Mouse (Mus musculus) neural tube, embryonic 12.5 days (tissue): ENCODE measurements around the gene Ttll7. TPM values are rescaled to one million over a fixed set of nuclear protein-coding genes. Genes with fewer than 3 reads are reported as not detected.
A peak's percentile ranks its signal among the peaks of the same experiment; 100 is the strongest.

Experiments
- ATAC-seq: fragments of 200-750 bp; cut with Nextera tagmentation; 2 replicates; pipeline ENCODE4 v1.8.0; 2017; ENCODE audit warnings: low read depth, mild to moderate bottlenecking, moderate TSS enrichment, moderate library complexity; ENCODE audit not compliant: low FRiP score
- H3K27ac ChIP-seq: fragments of 300-500 bp; sonication (generic); 2 replicates; pipeline ENCODE4 v1.5.1; 2016
- H3K27me3 ChIP-seq: fragments of 300-500 bp; sonication (generic); replicated peaks from 2 replicates; pipeline ENCODE4 v1.6.1; 2016; ENCODE audit warnings: mild to moderate bottlenecking
- H3K36me3 ChIP-seq: fragments of 300-500 bp; sonication (generic); 2 replicates; pipeline ENCODE4 v1.6.1; 2016; ENCODE audit warnings: mild to moderate bottlenecking
- H3K4me1 ChIP-seq: fragments of 300-500 bp; sonication (generic); 2 replicates; pipeline ENCODE4 v1.6.1; 2016
- H3K4me2 ChIP-seq: fragments of 300-500 bp; sonication (generic); replicated peaks from 2 replicates; pipeline ENCODE4 v1.6.1; 2016; ENCODE audit warnings: mild to moderate bottlenecking
- H3K4me3 ChIP-seq: fragments of 300-500 bp; sonication (generic); 2 replicates; pipeline ENCODE4 v1.5.1; 2016
- H3K9ac ChIP-seq: fragments of 300-500 bp; sonication (generic); 2 replicates; pipeline ENCODE4 v1.6.1; 2016; ENCODE audit warnings: mild to moderate bottlenecking
- H3K9me3 ChIP-seq: fragments of 300-500 bp; sonication (generic); 2 replicates; pipeline ENCODE4 v1.6.1; 2016; ENCODE audit warnings: mild to moderate bottlenecking
- WGBS: fragments of 180-500 bp; shearing (Covaris S2); methylation state at CpG from one replicate; pipeline ENCODE4 v1.1.7; 2016; 5-methylcytosine and 5-hydroxymethylcytosine counted together
- polyA plus RNA-seq: library from polyadenylated mRNA; unstranded; fragments of >200 nt; fragmentation: Nextera tagmentation; extraction: Ambion mirVana; gene quantifications from 2 replicates; pipeline ENCODE4 v1.2.1, GENCODE M21; 2016

Gene Ttll7
- polyA plus RNA-seq, 1 experiment from 2014 or later, result 19.8 TPM

- Histone ChIP-seq H3K4me2 (no peak overlapping the region), H3K4me1 (no peaks in the 10 kb centered on the region), H3K9ac (no peak overlapping the region), H3K9me3 (no peaks in the 10 kb centered on the region), H3K36me3 (no peaks in the 10 kb centered on the region), H3K4me3 (no peak overlapping the region), H3K27ac (no peak overlapping the region), H3K27me3 (no peaks in the 10 kb centered on the region)
- 78% methylated on average over 8 of the region's 8 CpGs for WGBS
- ATAC-seq, result no peak
Observed at GRCm38 (mm10) chr3:146917891-146918290, 65.7 kb downstream of the Ttll7 start.

GRCm38 (mm10) chr3:146918323-146918722 is 66.2 kb downstream of the Ttll7 start:
- ATAC-seq, result no peak
- Histone ChIP-seq H3K4me1 (no peaks in the 10 kb centered on the region), H3K9ac (no peak overlapping the region), H3K4me3 (no peak overlapping the region), H3K27me3 (no peaks in the 10 kb centered on the region), H3K9me3 (no peaks in the 10 kb centered on the region), H3K27ac (no peak overlapping the region), H3K36me3 (no peaks in the 10 kb centered on the region), H3K4me2 (no peak overlapping the region)
- 82% methylated on average over 11 of the region's 11 CpGs for WGBS

GRCm38 (mm10) chr3:146927311-146928015 is 75.3 kb downstream of the Ttll7 start:
- WGBS, result 90% methylated on average over 6 of the region's 6 CpGs

GRCm38 (mm10) chr3:146928141-146928540 is 76.0 kb downstream of the Ttll7 start:
- Histone ChIP-seq H3K4me1 (no peaks in the 10 kb centered on the region), H3K4me2 (no peak overlapping the region), H3K27me3 (no peaks in the 10 kb centered on the region), H3K9ac (no peak overlapping the region), H3K4me3 (no peak overlapping the region), H3K9me3 (no peaks in the 10 kb centered on the region), H3K27ac (no peak overlapping the region), H3K36me3 (peaks cover 9% of the 10 kb centered on the region)
- ATAC-seq, result no peak
- WGBS, result 92% methylated on average over 7 of the region's 7 CpGs

More at GRCm38 (mm10) chr3:146927311-146928015, 75.3 kb downstream of the Ttll7 start:
- Histone ChIP-seq H3K9ac (no peak overlapping the region), H3K4me1 (no peaks in the 10 kb centered on the region), H3K4me3 (no peak overlapping the region), H3K36me3 (peaks cover 9% of the 10 kb centered on the region), H3K27ac (no peak overlapping the region), H3K27me3 (no peaks in the 10 kb centered on the region), H3K9me3 (no peaks in the 10 kb centered on the region), H3K4me2 (no peak overlapping the region)
- ATAC-seq, result no peak

- no peak overlapping the region for H3K4me2 ChIP-seq
- H3K9me3 ChIP-seq, result no peaks in the 10 kb centered on the region
- no peak overlapping the region for H3K9ac ChIP-seq
- no peak overlapping the region for H3K4me3 ChIP-seq
- peaks cover 9% of the 10 kb centered on the region for H3K36me3 ChIP-seq
- H3K27ac ChIP-seq, result no peak overlapping the region
- ATAC-seq, result no peak
- no peaks in the 10 kb centered on the region for H3K27me3 ChIP-seq
- no peaks in the 10 kb centered on the region for H3K4me1 ChIP-seq
- WGBS, result 87% methylated on average over 5 of the region's 5 CpGs
Observed at GRCm38 (mm10) chr3:146929011-146929410, 76.8 kb downstream of the Ttll7 start.

- no peak for ATAC-seq
- Histone ChIP-seq H3K27me3 (no peaks in the 10 kb centered on the region), H3K4me1 (no peaks in the 10 kb centered on the region), H3K9me3 (no peaks in the 10 kb centered on the region), H3K9ac (no peak overlapping the region), H3K36me3 (peaks cover 16% of the 10 kb centered on the region), H3K4me2 (no peak overlapping the region), H3K4me3 (no peak overlapping the region), H3K27ac (no peak overlapping the region)
- 94% methylated on average over 9 of the region's 9 CpGs for WGBS
Observed at GRCm38 (mm10) chr3:146931190-146931589, 79.0 kb downstream of the Ttll7 start.

- H3K27ac ChIP-seq, result no peak overlapping the region
- H3K4me1 ChIP-seq, result no peaks in the 10 kb centered on the region
- H3K4me2 ChIP-seq, result no peak overlapping the region
- no peak overlapping the region for H3K9ac ChIP-seq
- H3K36me3 ChIP-seq, result peaks cover 16% of the 10 kb centered on the region
- no peaks in the 10 kb centered on the region for H3K27me3 ChIP-seq
- no peak for ATAC-seq
- H3K9me3 ChIP-seq, result no peaks in the 10 kb centered on the region
- WGBS, result 83% methylated on average over 5 of the region's 5 CpGs
- H3K4me3 ChIP-seq, result no peak overlapping the region
Observed at GRCm38 (mm10) chr3:146932506-146932905, 80.3 kb downstream of the Ttll7 start.

- Histone ChIP-seq H3K27me3 (no peaks in the 10 kb centered on the region), H3K9ac (no peak overlapping the region), H3K4me1 (no peaks in the 10 kb centered on the region), H3K36me3 (peaks cover 10% of the 10 kb centered on the region), H3K9me3 (no peaks in the 10 kb centered on the region), H3K27ac (no peak overlapping the region), H3K4me2 (no peak overlapping the region), H3K4me3 (no peak overlapping the region)
- WGBS, result 82% methylated on average over 4 of the region's 4 CpGs
- ATAC-seq, result no peak
Observed at GRCm38 (mm10) chr3:146936888-146937287, 84.7 kb downstream of the Ttll7 start.

GRCm38 (mm10) chr3:146939391-146940250 is 87.5 kb downstream of the Ttll7 start:
- no peaks in the 10 kb centered on the region for H3K9me3 ChIP-seq
- no peaks in the 10 kb centered on the region for H3K27me3 ChIP-seq
- H3K4me3 ChIP-seq, result no peak overlapping the region
- no peaks in the 10 kb centered on the region for H3K4me1 ChIP-seq
- H3K9ac ChIP-seq, result no peak overlapping the region
- WGBS, result 28% methylated on average over 21 of the region's 21 CpGs
- H3K4me2 ChIP-seq, result peak overlapping the region; percentile 42
- peaks cover 7% of the 10 kb centered on the region; the same call in 1 of the 2 replicates for H3K36me3 ChIP-seq
- peak; percentile 92 for ATAC-seq
- no peak overlapping the region for H3K27ac ChIP-seq

- no peaks in the 10 kb centered on the region for H3K27me3 ChIP-seq
- H3K9ac ChIP-seq, result no peak overlapping the region
- no peak overlapping the region for H3K27ac ChIP-seq
- H3K4me2 ChIP-seq, result no peak overlapping the region
- H3K36me3 ChIP-seq, result no peaks in the 10 kb centered on the region
- no peak for ATAC-seq
- no peak overlapping the region for H3K4me3 ChIP-seq
- no peaks in the 10 kb centered on the region for H3K4me1 ChIP-seq
- 91% methylated on average over 2 of the region's 2 CpGs for WGBS
- H3K9me3 ChIP-seq, result no peaks in the 10 kb centered on the region
Observed at GRCm38 (mm10) chr3:146943101-146943500, 90.9 kb downstream of the Ttll7 start.

GRCm38 (mm10) chr3:146945342-146945741 is 93.2 kb downstream of the Ttll7 start:
- H3K36me3 ChIP-seq, result no peaks in the 10 kb centered on the region
- H3K4me2 ChIP-seq, result no peak overlapping the region
- H3K9ac ChIP-seq, result no peak overlapping the region
- H3K9me3 ChIP-seq, result no peaks in the 10 kb centered on the region
- no peak overlapping the region for H3K4me3 ChIP-seq
- no peaks in the 10 kb centered on the region for H3K27me3 ChIP-seq
- H3K27ac ChIP-seq, result no peak overlapping the region
- no peaks in the 10 kb centered on the region for H3K4me1 ChIP-seq
- ATAC-seq, result peak; percentile 62; the same call in 1 of the 2 replicates
- 54% methylated on average over 2 of the region's 2 CpGs for WGBS

- under 1% methylated on average over 13 of the region's 13 CpGs for WGBS
Observed at GRCm38 (mm10) chr3:146945887-146946286, 93.7 kb downstream of the Ttll7 start.

More at GRCm38 (mm10) chr3:146945887-146946286, 93.7 kb downstream of the Ttll7 start:
- Histone ChIP-seq H3K4me3 (peak overlapping the region; percentile 33), H3K4me1 (no peaks in the 10 kb centered on the region), H3K27me3 (no peaks in the 10 kb centered on the region), H3K36me3 (no peaks in the 10 kb centered on the region), H3K9me3 (no peaks in the 10 kb centered on the region), H3K27ac (no peak overlapping the region), H3K9ac (no peak overlapping the region), H3K4me2 (peak overlapping the region; percentile 57)
- peak; percentile 66; the same call in 1 of the 2 replicates for ATAC-seq
